Mouse (Mus musculus): ENCODE measurements at regions not wholly inside any gene's neighbourhood (a gene's known extent, or its start where the extent isn't known, plus 50 kb on each side); places are given as distances from the start of the nearest gene placed in this dataset.

DNA sequence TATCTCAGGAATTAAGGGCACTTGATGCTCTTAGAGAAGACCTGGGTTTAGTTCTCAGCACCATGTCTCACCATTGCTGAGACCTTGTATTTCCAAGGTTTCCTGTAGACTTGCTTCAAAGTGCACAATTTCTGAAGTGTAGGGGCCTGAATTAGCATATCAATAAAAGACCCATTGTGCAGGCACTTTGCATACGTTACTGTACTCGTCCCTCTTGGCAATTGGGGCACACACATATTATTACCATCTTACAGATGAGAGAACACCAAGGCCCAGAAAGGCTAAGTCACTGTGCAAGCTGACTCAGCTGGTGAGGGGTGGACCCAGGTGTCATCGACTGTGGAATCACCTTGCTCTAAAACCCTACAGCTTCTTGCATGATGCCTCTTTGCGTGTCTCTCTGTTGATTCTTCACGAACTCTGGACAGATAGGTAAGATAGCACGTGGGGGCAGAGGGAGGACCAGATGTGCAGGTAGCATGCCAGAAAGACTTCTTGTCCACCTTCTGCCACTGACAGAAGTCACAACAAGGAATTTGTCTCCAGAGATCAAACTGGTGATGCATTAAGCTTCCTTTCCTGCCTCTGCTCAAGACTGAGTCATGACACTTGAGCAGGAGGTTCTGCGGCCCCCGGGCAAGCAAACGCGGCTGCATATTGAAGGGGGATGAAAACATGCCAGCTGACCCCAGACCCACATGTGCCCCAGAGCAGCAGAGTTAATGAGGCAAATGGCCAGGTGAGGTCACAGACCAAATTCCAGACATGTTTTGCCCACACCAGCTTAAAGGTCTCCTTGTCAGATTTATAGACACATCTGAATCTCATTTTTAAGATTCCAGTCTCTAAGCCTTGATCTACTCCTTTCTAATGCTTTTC lies 167.7 kb upstream of the Tut7 start:
- TF ChIP-seq EP300 (IDR thresholded peaks at IDR 0.05) (no peak), CTCF (IDR thresholded peaks at IDR 0.05) (no peak)
